Mouse (Mus musculus) urinary bladder, postnatal 10 days (tissue): ENCODE data around the gene Opalin.
A peak's percentile ranks its signal among the peaks of the same experiment; 100 is the strongest.

Source experiments
- DNase-seq: peaks from one replicate; pipeline ENCODE4 v3.0.0; 2022; ENCODE audit warnings: low spot score

Gene Opalin

GRCm38 (mm10) chr19:41073746-41074455 is 3.0 kb downstream of the Opalin start:
- DNase-seq: no peak

GRCm38 (mm10) chr19:41071500-41071899 is 5.4 kb downstream of the Opalin start:
- DNase-seq: peak; percentile 56

GRCm38 (mm10) chr19:41054702-41055101 is 22.2 kb downstream of the Opalin start:
- no peak for DNase-seq

- DNase-seq: no peak
These were observed 23.4 kb downstream of the Opalin start for GRCm38 (mm10) chr19:41053530-41053929.

- no peak for DNase-seq
These were observed 24.7 kb downstream of the Opalin start for GRCm38 (mm10) chr19:41052247-41052646.

- DNase-seq: no peak
These were observed 25.2 kb downstream of the Opalin start for GRCm38 (mm10) chr19:41051714-41052113.

- DNase-seq: no peak
These were observed 28.7 kb downstream of the Opalin start for GRCm38 (mm10) chr19:41048187-41048559.

GRCm38 (mm10) chr19:41047437-41048186 is 29.3 kb downstream of the Opalin start:
- DNase-seq: no peak

- DNase-seq: no peak
These were observed 31.7 kb downstream of the Opalin start for GRCm38 (mm10) chr19:41045091-41045770.

GRCm38 (mm10) chr19:41039110-41039509 is 37.8 kb downstream of the Opalin start:
- DNase-seq: no peak

GRCm38 (mm10) chr19:41035809-41036551 is 40.9 kb downstream of the Opalin start:
- no peak for DNase-seq

- no peak for DNase-seq
These were observed 45.0 kb downstream of the Opalin start for GRCm38 (mm10) chr19:41031869-41032268.

- DNase-seq: no peak
These were observed 45.9 kb downstream of the Opalin start for GRCm38 (mm10) chr19:41031009-41031408.

- DNase-seq: no peak
These were observed 46.8 kb downstream of the Opalin start for GRCm38 (mm10) chr19:41030161-41030560.

- DNase-seq: no peak
These were observed 47.7 kb downstream of the Opalin start, which contains the start of gene Dntt for GRCm38 (mm10) chr19:41029219-41029618. Gene Dntt (plus strand): TSS chr19:41029275.

- no peak for DNase-seq
These were observed 49.3 kb downstream of the Opalin start for GRCm38 (mm10) chr19:41027601-41028000.

GRCm38 (mm10) chr19:41027024-41027423 is 49.9 kb downstream of the Opalin start:
- DNase-seq: no peak

- DNase-seq: no peak
These were observed 50.4 kb downstream of the Opalin start for GRCm38 (mm10) chr19:41026551-41026950.

GRCm38 (mm10) chr19:41022244-41022643 is 54.7 kb downstream of the Opalin start:
- no peak for DNase-seq

- DNase-seq: no peak
These were observed 56.4 kb downstream of the Opalin start for GRCm38 (mm10) chr19:41020537-41020936.

GRCm38 (mm10) chr19:41019164-41019675 is 57.7 kb downstream of the Opalin start:
- no peak for DNase-seq
